Comparison of ENCODE assay signal across 9 mouse cellular contexts in the genomic region with DNA sequence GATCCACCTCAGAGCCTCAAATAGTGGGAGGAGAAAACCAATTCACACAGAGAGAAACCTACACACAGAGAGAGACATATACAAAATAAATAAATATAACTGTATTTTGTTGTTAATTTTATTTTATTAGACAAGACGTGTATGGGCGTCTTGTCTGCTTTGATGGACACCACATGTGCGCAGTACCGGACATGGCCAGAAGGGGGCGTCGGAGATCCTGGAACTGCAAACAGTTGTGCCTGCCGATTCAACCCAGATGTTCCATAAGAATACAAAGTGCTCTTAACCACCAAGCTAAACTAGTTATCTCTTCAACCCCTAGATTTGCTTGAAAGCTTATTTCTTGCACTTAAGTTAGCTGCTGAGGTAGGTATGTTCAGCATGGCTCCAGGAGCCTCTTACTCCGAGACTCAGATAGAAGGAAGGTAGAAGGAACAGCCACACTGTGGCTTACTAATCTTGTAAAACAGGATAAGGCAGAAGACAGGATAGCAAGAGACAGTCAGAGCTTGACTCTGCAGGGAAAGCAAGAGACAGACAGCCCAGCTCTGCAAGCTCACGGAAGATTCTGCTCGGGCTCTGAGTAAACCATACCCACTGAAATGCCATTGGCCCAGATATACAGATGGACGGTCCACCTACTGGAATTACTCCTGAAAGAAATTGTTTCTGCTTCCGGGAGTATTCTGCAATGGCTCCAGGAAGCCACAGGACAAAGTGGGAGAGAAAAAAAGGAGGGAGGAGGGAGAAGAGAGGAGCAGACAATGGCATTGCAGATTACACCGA. TPM values are rescaled to one million over a fixed set of nuclear protein-coding genes. Genes with fewer than 3 reads are reported as not detected.
A peak's percentile ranks its signal among the peaks of the same experiment; 100 is the strongest.
DNase-seq lines count a peak whose midpoint lies in the region; ATAC-seq and TF ChIP-seq lines count a peak whose summit lies in the region.
"Had no signal": no experiment of that assay in that cellular context is flagged by ENCODE, and none has a peak within 500 bp of the region (broad histone marks: within the 10 kb centered on the region; RNA-seq: fewer than 3 reads in every experiment).

No protein-coding gene starts in this region.

- peak; percentile 45 for TF ChIP-seq RAD21 in CH12.LX (IDR thresholded peaks at IDR 0.05; ENCODE audit: low read depth, low read length)

- H3K27ac ChIP-seq in intestine, embryonic 14.5 days (ENCODE audit: low read depth), result no peak overlapping the region
- no peak overlapping the region for H3K27ac ChIP-seq in intestine, embryonic 16.5 days (ENCODE audit: low read length)
- H3K27ac ChIP-seq in CH12.LX (ENCODE audit: insufficient read depth, low read depth), result no peak overlapping the region
- H3K27ac ChIP-seq in embryonic facial prominence, embryonic 11.5 days (replicated peaks; ENCODE audit: low read depth, low read length), result no peak overlapping the region
- H3K27ac ChIP-seq in liver, embryonic 13.5 days, result no peak overlapping the region
- no peak overlapping the region for H3K27ac ChIP-seq in stomach, postnatal 0 days (replicated peaks)
- no peak overlapping the region for H3K27ac ChIP-seq in forebrain, embryonic 12.5 days

- peak; percentile 76 to 85 for TF ChIP-seq CTCF in CH12.LX (conservative IDR thresholded peaks at IDR 0.05 in 1 of 2, IDR thresholded peaks at IDR 0.05 in 1 of 2; ENCODE audit: low read depth in 2 of 2, low read length in 2 of 2)
- TF ChIP-seq CTCF in stomach, postnatal 0 days (IDR thresholded peaks at IDR 0.05; ENCODE audit: low read depth), result peak; percentile 69

- H3K4me1 ChIP-seq in intestine, embryonic 14.5 days (replicated peaks; ENCODE audit: control insufficient read depth, insufficient read depth, low read length), result 0 out of 2 replicates have a peak, but pooled peaks cover 3% of the 10 kb centered on the region
- H3K4me1 ChIP-seq in intestine, embryonic 16.5 days (ENCODE audit: control insufficient read depth, insufficient read depth, low read length), result no peaks in the 10 kb centered on the region
- H3K4me1 ChIP-seq in CH12.LX (ENCODE audit: control insufficient read depth in 1 of 2, insufficient read depth in 2 of 2), result no peaks in the 10 kb centered on the region
- no peaks in the 10 kb centered on the region for H3K4me1 ChIP-seq in embryonic facial prominence, embryonic 11.5 days (ENCODE audit: control insufficient read depth, insufficient read depth, low read length)
- no peaks in the 10 kb centered on the region for H3K4me1 ChIP-seq in liver, embryonic 13.5 days (replicated peaks)
- H3K4me1 ChIP-seq in stomach, postnatal 0 days (replicated peaks; ENCODE audit: control insufficient read depth, insufficient read depth), result peaks cover 5% of the 10 kb centered on the region
- no peaks in the 10 kb centered on the region; the same call in 1 of the 2 replicates for H3K4me1 ChIP-seq in forebrain, embryonic 12.5 days

- no peak for TF ChIP-seq EP300 in CH12.LX (IDR thresholded peaks at IDR 0.05; ENCODE audit: low read length)
- TF ChIP-seq EP300 in stomach, postnatal 0 days (optimal IDR thresholded peaks at IDR 0.05), result no peak

- H3K4me3 ChIP-seq in intestine, embryonic 14.5 days (ENCODE audit: low read depth, low read length), result no peak overlapping the region
- no peak overlapping the region for H3K4me3 ChIP-seq in intestine, embryonic 16.5 days (ENCODE audit: low read length)
- H3K4me3 ChIP-seq in CH12.LX (replicated peaks in 1 of 3; ENCODE audit: low read depth in 2 of 3, low read length in 2 of 3, poor library complexity in 1 of 3), result no peak overlapping the region
- no peak overlapping the region for H3K4me3 ChIP-seq in embryonic facial prominence, embryonic 11.5 days (ENCODE audit: low read depth, low read length)
- H3K4me3 ChIP-seq in liver, embryonic 13.5 days (replicated peaks), result no peak overlapping the region
- no peak overlapping the region for H3K4me3 ChIP-seq in stomach, postnatal 0 days (ENCODE audit: low read depth, low read length)
- no peak overlapping the region for H3K4me3 ChIP-seq in forebrain, embryonic 12.5 days (replicated peaks)
- H3K4me3 ChIP-seq: megakaryocyte, embryonic 14.5 days had no signal

- dilution Hi-C loops in CH12.LX (cut with MboI; ENCODE audit: extremely low pct_ligation_motif_present, extremely low pct_unique_long_range_greater_than_20kb, low sequenced_read_pairs), result no loop called here

- H3K4me2 ChIP-seq in intestine, embryonic 14.5 days (ENCODE audit: low read length), result no peak overlapping the region
- H3K4me2 ChIP-seq in intestine, embryonic 16.5 days (ENCODE audit: low read depth, low read length), result no peak overlapping the region
- H3K4me2 ChIP-seq in CH12.LX (ENCODE audit: insufficient read depth, low read depth, poor library complexity, severe bottlenecking), result 0 out of 2 replicates have a peak overlapping the region, but pooled peaks have one; percentile 31
- no peak overlapping the region for H3K4me2 ChIP-seq in embryonic facial prominence, embryonic 11.5 days (ENCODE audit: low read depth, low read length)
- no peak overlapping the region for H3K4me2 ChIP-seq in liver, embryonic 13.5 days
- H3K4me2 ChIP-seq in stomach, postnatal 0 days (replicated peaks; ENCODE audit: low read depth), result no peak overlapping the region
- no peak overlapping the region for H3K4me2 ChIP-seq in forebrain, embryonic 12.5 days

- H3K9ac ChIP-seq in intestine, embryonic 14.5 days (ENCODE audit: low read length), result no peak overlapping the region
- H3K9ac ChIP-seq in intestine, embryonic 16.5 days (ENCODE audit: low read depth, low read length), result no peak overlapping the region
- no peak overlapping the region for H3K9ac ChIP-seq in CH12.LX (ENCODE audit: insufficient read depth, low read depth)
- no peak overlapping the region for H3K9ac ChIP-seq in embryonic facial prominence, embryonic 11.5 days (replicated peaks; ENCODE audit: low read length)
- no peak overlapping the region for H3K9ac ChIP-seq in liver, embryonic 13.5 days
- no peak overlapping the region for H3K9ac ChIP-seq in stomach, postnatal 0 days (ENCODE audit: low read length)
- H3K9ac ChIP-seq in forebrain, embryonic 12.5 days, result no peak overlapping the region

- H3K9me3 ChIP-seq in intestine, embryonic 14.5 days (ENCODE audit: control insufficient read depth, low read length), result no peaks in the 10 kb centered on the region
- no peaks in the 10 kb centered on the region for H3K9me3 ChIP-seq in intestine, embryonic 16.5 days (ENCODE audit: control insufficient read depth, low read length)
- peaks cover 11% of the 10 kb centered on the region for H3K9me3 ChIP-seq in CH12.LX (replicated peaks; ENCODE audit: low read length)
- no peaks in the 10 kb centered on the region for H3K9me3 ChIP-seq in embryonic facial prominence, embryonic 11.5 days (replicated peaks; ENCODE audit: control insufficient read depth, low read length)
- H3K9me3 ChIP-seq in liver, embryonic 13.5 days (replicated peaks), result no peaks in the 10 kb centered on the region
- no peaks in the 10 kb centered on the region for H3K9me3 ChIP-seq in stomach, postnatal 0 days (ENCODE audit: control insufficient read depth, low read length)
- H3K9me3 ChIP-seq in forebrain, embryonic 12.5 days, result no peaks in the 10 kb centered on the region
- H3K9me3 ChIP-seq: megakaryocyte, embryonic 14.5 days had no signal

- no peak for TF ChIP-seq POLR2A in CH12.LX (IDR thresholded peaks at IDR 0.05; ENCODE audit: low read depth, low read length)

- 68% methylated on average over 13 of the region's 13 CpGs for WGBS in intestine, embryonic 14.5 days
- 66% methylated on average over 13 of the region's 13 CpGs for WGBS in intestine, embryonic 16.5 days
- 69% methylated on average over 13 of the region's 13 CpGs for WGBS in embryonic facial prominence, embryonic 11.5 days
- WGBS in liver, embryonic 13.5 days (ENCODE audit: insufficient replicate concordance), result 50% methylated on average over 13 of the region's 13 CpGs
- WGBS in stomach, postnatal 0 days, result 65% methylated on average over 13 of the region's 13 CpGs
- WGBS in forebrain, embryonic 12.5 days, result 73% methylated on average over 13 of the region's 13 CpGs

- no peaks in the 10 kb centered on the region for H3K36me3 ChIP-seq in intestine, embryonic 14.5 days (ENCODE audit: control insufficient read depth, insufficient read depth, low read length)
- no peaks in the 10 kb centered on the region for H3K36me3 ChIP-seq in intestine, embryonic 16.5 days (ENCODE audit: control insufficient read depth, insufficient read depth, low read length)
- no peaks in the 10 kb centered on the region for H3K36me3 ChIP-seq in CH12.LX (replicated peaks in 1 of 2; ENCODE audit: control insufficient read depth in 1 of 2, insufficient read depth in 1 of 2, low read length in 1 of 2)
- no peaks in the 10 kb centered on the region for H3K36me3 ChIP-seq in embryonic facial prominence, embryonic 11.5 days (replicated peaks; ENCODE audit: control insufficient read depth, insufficient read depth, low read depth, low read length)
- H3K36me3 ChIP-seq in liver, embryonic 13.5 days, result no peaks in the 10 kb centered on the region
- no peaks in the 10 kb centered on the region for H3K36me3 ChIP-seq in stomach, postnatal 0 days (ENCODE audit: control insufficient read depth, insufficient read depth, low read length)
- no peaks in the 10 kb centered on the region for H3K36me3 ChIP-seq in forebrain, embryonic 12.5 days (replicated peaks)

- DNase-seq in intestine, embryonic 14.5 days (ENCODE audit: low spot score), result peak; percentile 71
- DNase-seq in CH12.LX (ENCODE audit: extremely low read depth), result peak; percentile 45
- peak; percentile 79 for DNase-seq in ZHBTc4 (ENCODE audit: low read depth, low spot score)
- peak; percentile 54 for DNase-seq in embryonic facial prominence, embryonic 11.5 days (ENCODE audit: low spot score)
- peak; percentile 33 for DNase-seq in liver, embryonic 13.5 days
- peak; percentile 41 for DNase-seq in stomach, postnatal 0 days (ENCODE audit: low spot score)

- no peaks in the 10 kb centered on the region for H3K79me2 ChIP-seq in CH12.LX (replicated peaks; ENCODE audit: control insufficient read depth, extremely low read depth, insufficient read depth, poor library complexity, severe bottlenecking)

- no peak for ATAC-seq in intestine, embryonic 14.5 days (replicated peaks; ENCODE audit: low FRiP score, low TSS enrichment, low read depth)
- no peak for ATAC-seq in intestine, embryonic 16.5 days
- no peak for ATAC-seq in embryonic facial prominence, embryonic 11.5 days (replicated peaks; ENCODE audit: insufficient number of reproducible peaks, low FRiP score, low TSS enrichment, low read depth)
- ATAC-seq in liver, embryonic 13.5 days (ENCODE audit: low read depth), result no peak
- no peak for ATAC-seq in stomach, postnatal 0 days (ENCODE audit: low FRiP score, low TSS enrichment)
- ATAC-seq in forebrain, embryonic 12.5 days (ENCODE audit: low FRiP score), result no peak

- in situ Hi-C loops in CH12.LX (cut with MboI; ENCODE audit: low pct_ligation_motif_present, low pct_unique_long_range_greater_than_20kb, low sequenced_read_pairs), result loop anchor here (25.0 kb wide), 1 partner anchor 379 kb away; no protein-coding TSS in a partner anchor

- H3K27me3 ChIP-seq in intestine, embryonic 14.5 days (replicated peaks; ENCODE audit: control insufficient read depth, insufficient read depth, low read length), result 0 out of 2 replicates have a peak, but pooled peaks cover 6% of the 10 kb centered on the region
- peaks cover 7% of the 10 kb centered on the region for H3K27me3 ChIP-seq in intestine, embryonic 16.5 days (replicated peaks; ENCODE audit: control insufficient read depth, insufficient read depth, low read length)
- peaks cover 8% of the 10 kb centered on the region for H3K27me3 ChIP-seq in CH12.LX (replicated peaks)
- peaks cover 2% of the 10 kb centered on the region; the same call in 1 of the 2 replicates for H3K27me3 ChIP-seq in embryonic facial prominence, embryonic 11.5 days (ENCODE audit: control insufficient read depth, insufficient read depth, low read length)
- peaks cover 29% of the 10 kb centered on the region for H3K27me3 ChIP-seq in liver, embryonic 13.5 days
- H3K27me3 ChIP-seq in stomach, postnatal 0 days (ENCODE audit: control insufficient read depth, insufficient read depth, low read length), result no peaks in the 10 kb centered on the region
- H3K27me3 ChIP-seq in forebrain, embryonic 12.5 days, result peaks cover 25% of the 10 kb centered on the region

RNA-seq across cellular contexts. Expression of gene Cmc2, which starts 54.9 kb away (rescaled TPM):
- 73.7 and 85.1 TPM in 2 replicates for polyA plus RNA-seq in intestine, embryonic 14.5 days (2014; fragmentation: Nextera tagmentation; extraction: Ambion mirVana)
- 68.1 and 77.2 TPM in 2 replicates for polyA plus RNA-seq in intestine, embryonic 16.5 days (2015; fragmentation: Nextera tagmentation; extraction: Ambion mirVana)
- 29.1 and 33.6 TPM in 2 replicates for total RNA-seq in CH12.LX (2012; rRNA removed)
- 34.4 and 39.4 TPM in 2 replicates for total RNA-seq in CH12.LX (2014; rRNA removed)
- polyA plus RNA-seq in CH12.LX (2012; ENCODE audit: insufficient read length, low read depth), result 55.1 and 56.5 TPM in 2 replicates
- 90.6 and 92.2 TPM in 2 replicates for polyA plus RNA-seq in embryonic facial prominence, embryonic 11.5 days (2014; fragmentation: Nextera tagmentation; extraction: Ambion mirVana)
- polyA plus RNA-seq in liver, embryonic 13.5 days (2015; fragmentation: Nextera tagmentation; extraction: Ambion mirVana), result 89.0 and 93.9 TPM in 2 replicates
- 43.2 and 47.7 TPM in 2 replicates for polyA plus RNA-seq in stomach, postnatal 0 days (2015; fragmentation: Nextera tagmentation; extraction: Ambion mirVana)
- 73.6 and 78.2 TPM in 2 replicates for polyA plus RNA-seq in forebrain, embryonic 12.5 days (2016; fragmentation: Nextera tagmentation; extraction: Ambion mirVana)

RNA-seq across cellular contexts. Expression of gene Cenpn, which starts 55.2 kb away (rescaled TPM):
- polyA plus RNA-seq in intestine, embryonic 14.5 days (2014; fragmentation: Nextera tagmentation; extraction: Ambion mirVana), result 38.4 and 39.2 TPM in 2 replicates
- polyA plus RNA-seq in intestine, embryonic 16.5 days (2015; fragmentation: Nextera tagmentation; extraction: Ambion mirVana), result 20.4 and 26.9 TPM in 2 replicates
- total RNA-seq in CH12.LX (2012; rRNA removed) (26.3 and 28.1 TPM in 2 replicates), CH12.LX (2014; rRNA removed) (51.3 and 52.0 TPM in 2 replicates)
- polyA plus RNA-seq in CH12.LX (2012; ENCODE audit: insufficient read length, low read depth), result 44.1 and 45.6 TPM in 2 replicates
- polyA plus RNA-seq in embryonic facial prominence, embryonic 11.5 days (2014; fragmentation: Nextera tagmentation; extraction: Ambion mirVana), result 56.7 and 58.4 TPM in 2 replicates
- 33.2 and 36.2 TPM in 2 replicates for polyA plus RNA-seq in liver, embryonic 13.5 days (2015; fragmentation: Nextera tagmentation; extraction: Ambion mirVana)
- 7.2 and 8.3 TPM in 2 replicates for polyA plus RNA-seq in stomach, postnatal 0 days (2015; fragmentation: Nextera tagmentation; extraction: Ambion mirVana)
- polyA plus RNA-seq in forebrain, embryonic 12.5 days (2016; fragmentation: Nextera tagmentation; extraction: Ambion mirVana), result 43.5 and 45.8 TPM in 2 replicates
